Mouse (Mus musculus): ENCODE measurements around the gene Capza1. TPM values are rescaled to one million over a fixed set of nuclear protein-coding genes. Genes with fewer than 3 reads are reported as not detected.
"Not testable (repeated sequence)": the region's sequence is repeated elsewhere in the genome, so short reads cannot be mapped to it uniquely, and the experiment has no call there.

Gene Capza1
- total RNA-seq (2021), result 10 to 100 TPM; 85.2 to 91.6 TPM

DNA sequence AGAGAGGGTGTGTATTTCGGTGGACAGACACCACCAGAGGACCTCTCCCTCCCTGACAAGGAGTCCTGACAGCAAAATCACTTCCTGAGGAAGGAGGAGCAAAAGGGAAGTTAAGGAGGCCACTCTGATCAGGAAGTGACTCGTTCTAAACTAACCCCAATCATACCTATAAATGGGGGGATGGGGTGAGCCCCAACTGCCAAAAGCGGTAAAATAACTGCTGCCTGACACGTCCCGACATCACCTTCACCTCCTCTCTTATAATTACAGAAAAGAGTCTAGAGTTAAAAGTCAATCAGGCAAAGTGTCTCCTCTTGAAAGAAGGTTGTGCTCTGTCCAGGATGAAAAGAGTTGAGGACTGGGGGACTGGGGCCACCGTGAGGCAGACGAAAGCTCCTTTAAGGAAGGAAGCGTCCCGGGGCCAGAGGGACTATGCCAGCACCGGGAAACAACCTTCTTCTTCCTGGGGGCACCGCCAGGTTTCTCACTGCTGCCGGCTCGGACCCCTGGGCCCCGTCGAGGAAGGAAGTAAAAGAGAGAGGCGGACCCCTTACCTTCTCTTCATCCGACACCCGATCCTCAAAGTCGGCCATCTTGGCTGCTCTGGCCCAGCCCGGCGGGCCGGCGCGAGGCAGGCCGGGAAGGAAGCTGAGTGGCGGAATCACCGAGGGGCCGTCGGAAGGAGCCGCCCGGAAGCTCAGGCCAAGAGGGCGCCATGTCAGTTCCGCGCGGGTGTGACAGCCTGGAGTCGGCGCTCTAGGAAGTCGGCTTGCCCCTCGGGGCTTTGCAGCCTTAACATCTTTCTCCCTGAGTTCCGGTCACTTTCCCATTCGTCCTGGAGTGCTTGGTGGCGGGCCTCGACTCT is at the start of gene Capza1, which contains the start of gene St7l:
Capza1 (minus strand) TSS at position 720 of the 865 bp plus-strand sequence.
St7l (plus strand) TSS at position 220 of the 865 bp plus-strand sequence.
- peak; percentile 93 for DNase-seq

DNA sequence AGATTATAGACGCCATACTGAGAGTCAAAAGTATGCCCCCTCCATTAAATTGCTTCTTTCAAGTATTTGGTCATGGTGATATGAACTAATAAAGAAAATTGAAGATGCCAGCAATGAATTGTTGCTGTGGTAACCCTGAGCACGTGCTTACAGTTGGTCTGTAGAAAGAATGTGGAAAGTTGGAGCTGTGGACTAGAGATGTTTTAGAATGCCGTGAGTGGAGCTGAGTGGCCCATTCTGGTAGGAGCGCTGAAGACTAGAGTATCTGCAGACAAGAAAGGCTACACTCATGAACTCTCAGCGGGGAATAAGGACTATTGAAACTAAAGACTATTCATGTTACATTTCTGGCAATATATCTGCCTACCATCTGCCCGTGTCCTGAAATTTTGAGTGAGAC is 44.9 kb upstream of the Capza1 start:
- no peak for DNase-seq

DNA sequence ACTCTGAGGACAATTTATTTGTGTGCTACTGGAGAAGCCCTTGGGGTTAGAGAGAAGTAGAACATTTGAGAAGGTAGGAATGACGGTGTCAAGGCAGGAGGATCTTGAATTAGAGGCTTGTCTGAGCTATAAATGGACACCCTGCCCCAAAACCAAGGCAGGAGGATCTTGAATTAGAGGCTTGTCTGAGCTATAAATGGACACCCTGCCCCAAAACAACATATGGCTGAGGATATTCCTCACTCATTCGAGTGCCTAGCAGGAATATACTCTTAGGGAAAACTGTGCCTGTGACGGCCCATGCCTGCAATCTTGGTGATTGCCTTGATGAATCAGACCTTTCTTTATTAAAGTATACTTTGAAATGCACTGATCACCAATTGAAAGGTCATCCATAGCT is 41.7 kb upstream of the Capza1 start:
- no peak for DNase-seq

DNA sequence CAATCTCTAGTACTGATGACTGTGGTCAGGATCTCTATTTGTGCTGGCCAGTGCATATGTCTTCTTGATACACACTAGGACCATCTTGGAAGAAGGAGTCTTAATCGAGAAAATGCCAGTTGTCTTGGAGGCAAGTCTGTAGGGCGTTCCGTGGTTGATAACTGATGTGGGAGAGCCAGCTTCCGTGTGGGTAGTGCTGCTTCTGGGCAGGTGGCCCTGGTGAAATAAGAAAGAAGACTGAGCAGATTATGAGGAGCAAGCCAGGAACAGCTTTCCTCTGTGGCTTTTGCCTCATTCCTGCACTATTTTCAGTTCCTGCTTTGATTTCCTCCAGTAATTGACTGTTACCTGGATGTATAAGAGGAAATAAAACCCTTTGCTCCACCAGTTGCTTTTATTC is 41.1 kb upstream of the Capza1 start:
- DNase-seq, result no peak

DNA sequence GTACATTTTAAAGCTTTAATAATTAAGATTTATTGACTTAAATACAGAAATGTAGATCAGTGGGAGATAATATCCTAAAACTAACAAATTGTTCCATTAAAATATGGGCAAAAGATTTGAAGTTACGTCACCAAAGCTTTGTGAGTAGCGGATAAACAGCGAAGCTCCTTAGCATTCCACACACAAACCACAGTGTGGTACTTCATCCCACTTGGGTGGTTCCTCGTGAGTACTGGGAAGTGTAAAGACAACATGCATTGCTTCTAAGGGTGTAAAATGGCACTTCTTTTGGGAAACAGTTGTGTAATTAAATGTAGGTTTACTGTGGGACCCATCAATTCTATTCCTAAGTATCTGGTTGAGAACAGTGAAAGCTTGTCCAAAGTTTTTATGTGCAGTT is 36.8 kb upstream of the Capza1 start:
- DNase-seq, result no peak

DNA sequence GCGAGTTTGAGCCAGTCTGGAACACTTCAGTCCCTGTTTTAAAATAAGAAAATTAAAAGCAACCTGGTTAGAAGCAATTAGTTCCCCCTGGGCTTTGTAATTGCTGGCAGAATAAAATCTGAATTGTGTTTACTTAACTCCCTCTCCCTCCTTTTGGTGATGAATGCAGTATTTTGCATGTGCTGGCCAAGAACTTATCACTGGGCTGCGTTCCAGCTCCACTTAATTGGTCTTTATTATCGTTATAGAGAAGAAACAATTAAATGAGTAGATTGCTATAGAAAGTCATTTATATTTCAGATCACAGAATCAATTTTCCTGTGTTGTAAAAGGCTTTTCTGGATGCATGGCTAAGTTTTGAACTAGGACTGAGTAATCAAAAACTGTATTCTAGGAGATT is 31.8 kb upstream of the Capza1 start:
- no peak for DNase-seq

DNA sequence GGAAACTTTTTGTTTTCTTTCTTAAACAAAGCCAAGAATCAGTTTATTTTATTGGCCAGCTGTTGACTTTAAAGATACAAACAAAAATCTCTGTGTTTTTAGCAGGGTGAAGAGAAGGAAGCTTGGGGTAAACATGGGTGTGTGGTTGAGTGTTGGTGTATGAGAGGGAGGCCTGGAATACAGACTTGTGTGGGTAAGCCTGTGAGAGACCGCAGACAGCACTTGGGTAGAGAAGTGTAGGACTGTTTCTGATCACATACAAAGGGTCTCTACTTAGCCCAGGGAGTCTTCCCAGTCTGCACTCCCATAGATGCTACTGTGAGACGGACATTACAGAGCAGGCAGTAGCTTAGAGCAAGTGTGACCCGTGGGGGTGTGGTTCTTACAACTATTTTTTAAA is 24.3 kb upstream of the Capza1 start:
- no peak for DNase-seq

DNA sequence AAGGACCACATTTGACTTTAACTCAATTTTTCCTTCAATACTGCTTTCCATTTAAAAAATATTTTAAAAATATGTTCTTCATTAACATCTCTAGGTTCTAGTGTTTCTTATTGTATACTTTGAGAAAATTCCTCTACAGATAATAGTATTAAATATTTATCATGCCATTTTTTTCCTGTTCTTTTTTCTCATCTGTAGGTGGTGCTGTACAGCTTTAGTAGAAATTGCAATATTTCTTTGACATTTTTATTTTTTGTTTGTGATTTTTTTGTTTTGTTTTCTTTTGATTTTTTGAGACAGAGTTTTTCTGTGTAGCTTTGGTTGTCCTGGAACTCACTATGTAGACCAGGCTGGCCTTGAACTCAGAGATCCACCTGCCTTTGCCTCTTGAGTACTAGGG is 5.3 kb upstream of the Capza1 start:
- DNase-seq, result no peak

DNA sequence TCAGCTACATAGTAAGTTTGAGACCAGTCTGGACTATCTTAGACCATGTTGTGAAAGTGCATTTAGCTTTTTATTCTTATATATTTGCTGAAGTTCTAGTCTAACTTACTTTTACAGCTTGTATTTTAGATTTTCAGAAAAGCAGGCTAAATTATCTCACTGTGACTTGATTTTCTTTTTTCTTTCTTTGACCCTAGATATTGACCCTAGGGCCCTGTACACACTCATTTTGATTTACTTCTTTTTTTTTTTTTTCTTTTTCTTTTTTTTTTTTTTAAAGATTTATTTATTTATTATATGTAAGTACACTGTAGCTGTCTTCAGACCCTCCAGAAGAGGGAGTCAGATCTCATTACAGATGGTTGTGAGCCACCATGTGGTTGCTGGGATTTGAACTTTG is 2.4 kb upstream of the Capza1 start:
- DNase-seq, result not testable (repeated sequence)

DNA sequence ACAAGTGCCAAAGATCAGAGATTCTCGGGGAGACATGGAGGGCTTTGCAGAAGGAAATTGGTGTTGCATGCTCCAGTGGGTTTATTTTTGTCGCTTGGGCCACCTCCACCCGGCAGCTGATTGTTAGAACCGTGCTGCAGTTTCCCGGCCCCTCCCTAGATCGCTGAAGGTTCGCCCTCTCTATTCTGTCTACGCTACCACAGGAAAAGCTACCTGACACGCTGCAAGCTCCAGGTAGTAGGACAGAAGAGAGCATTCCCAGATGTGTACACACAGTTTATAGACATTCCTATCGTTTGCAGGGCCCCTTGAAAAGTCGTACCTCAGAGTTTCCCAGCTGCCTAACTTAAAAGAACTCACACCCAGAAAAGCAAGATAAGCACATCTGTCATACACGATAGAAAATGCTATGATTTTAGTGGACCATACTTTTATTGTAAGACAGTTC is 1.1 kb upstream of the Capza1 start:
- no peak for DNase-seq

DNA sequence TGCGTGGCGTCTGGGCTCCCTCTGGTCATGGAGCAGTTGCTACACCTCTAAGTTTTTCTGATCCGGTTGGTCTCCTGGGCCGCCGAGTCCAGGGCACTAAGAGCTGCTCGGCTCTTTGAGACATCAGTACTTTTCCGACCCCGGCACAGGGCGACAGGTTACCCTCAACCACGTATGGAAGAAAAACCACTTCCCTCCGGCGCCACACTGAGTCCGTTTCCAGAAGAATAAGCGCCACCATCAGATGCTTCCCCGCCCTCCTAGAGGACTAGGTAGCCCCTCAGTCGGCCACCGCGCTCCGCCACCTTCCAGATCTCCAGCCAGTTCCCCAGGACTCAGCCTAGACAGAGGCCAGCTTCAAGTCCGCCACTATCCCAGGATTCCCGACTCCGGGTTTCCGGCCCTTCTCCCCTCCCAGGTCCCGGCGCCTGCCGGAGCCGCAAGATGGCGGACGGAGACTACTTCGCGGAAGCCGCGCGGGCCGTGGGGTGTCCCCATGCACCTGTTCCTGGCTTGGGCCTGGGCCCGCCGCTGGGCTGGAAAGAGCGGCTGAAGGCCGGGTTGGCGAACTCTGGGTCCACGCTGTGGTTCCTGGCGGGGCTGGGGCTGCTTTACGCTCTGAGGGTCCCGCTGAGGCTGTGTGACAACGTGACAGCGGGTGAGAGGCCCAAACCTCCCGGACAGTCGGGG is 491 bp upstream of the Capza1 start:
- DNase-seq, result peak; percentile 91

DNA sequence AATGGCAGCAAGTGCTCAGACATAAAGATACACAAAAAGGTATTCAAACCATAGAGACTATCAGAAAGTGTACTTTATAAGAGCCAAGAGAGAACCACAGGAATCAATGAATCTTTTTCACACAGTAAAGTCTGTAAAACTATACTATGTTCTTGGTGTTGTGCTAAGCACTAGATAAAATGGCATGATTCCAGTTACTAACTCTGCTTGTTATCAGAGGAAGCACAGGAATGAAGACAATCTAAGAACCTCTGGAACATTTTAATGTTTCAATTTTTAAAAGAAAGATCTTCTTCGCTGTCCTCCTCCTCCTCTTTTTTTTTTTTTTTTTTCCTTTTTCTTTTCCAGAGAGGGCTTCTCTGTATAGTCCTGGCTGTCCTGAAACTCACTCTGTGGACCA is 5.7 kb downstream of the Capza1 start:
- no peak for DNase-seq

DNA sequence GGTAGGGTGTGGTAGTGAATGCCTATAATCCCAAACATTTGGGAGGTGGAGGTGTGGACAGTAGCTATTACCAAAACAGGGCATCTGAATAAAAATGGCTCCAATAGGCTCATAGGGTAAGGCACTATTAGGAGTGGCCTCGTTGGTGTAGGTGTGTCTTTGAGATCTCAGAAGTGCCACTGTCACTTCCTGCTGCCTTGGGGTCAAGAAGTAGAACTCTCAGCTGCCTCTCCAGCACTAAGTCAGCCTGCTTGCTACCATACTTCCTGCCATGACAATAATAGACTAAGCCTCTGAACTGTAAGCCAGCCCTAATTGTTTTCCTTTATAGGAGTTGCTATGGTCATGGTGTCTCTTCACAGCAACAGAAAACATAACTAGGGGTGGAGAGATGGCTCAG is 8.2 kb downstream of the Capza1 start:
- DNase-seq, result no peak

DNA sequence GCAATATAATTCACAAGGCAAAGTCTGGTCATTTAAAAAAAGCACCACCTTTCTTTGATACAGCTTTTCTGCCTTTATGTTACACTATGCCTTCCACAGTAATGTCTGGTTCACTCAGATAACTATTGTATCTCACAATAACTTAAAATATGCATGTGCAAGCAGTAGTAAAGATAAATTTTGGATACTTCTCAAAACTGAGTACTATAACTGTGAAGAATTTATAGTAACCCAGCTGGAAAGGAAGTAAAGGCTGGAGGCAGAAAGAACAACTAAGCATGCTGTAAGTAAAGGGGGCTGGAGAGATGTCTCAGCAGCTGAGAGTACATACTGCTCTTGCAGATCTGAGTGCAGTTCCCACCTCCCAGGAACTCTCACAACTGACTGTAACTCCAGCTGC is 9.4 kb downstream of the Capza1 start:
- DNase-seq, result no peak

DNA sequence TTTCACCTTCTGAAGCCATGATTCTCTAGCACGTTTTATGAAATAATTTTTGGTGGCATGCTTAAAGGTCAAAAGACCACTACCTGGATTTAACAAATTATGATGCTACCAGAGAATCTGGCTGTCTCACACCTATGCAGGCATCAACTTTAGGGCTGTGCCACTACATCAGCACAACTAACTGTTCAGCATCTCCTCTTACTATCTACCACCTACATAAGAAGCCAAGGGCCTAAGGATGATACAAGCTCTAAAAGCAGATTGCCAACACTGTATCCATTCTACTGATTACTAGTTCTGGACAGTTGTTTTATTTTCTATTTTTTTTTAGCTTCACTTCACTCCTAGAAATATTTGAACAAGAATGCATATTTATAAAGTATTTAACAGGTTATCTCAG is 9.8 kb downstream of the Capza1 start:
- no peak for DNase-seq

DNA sequence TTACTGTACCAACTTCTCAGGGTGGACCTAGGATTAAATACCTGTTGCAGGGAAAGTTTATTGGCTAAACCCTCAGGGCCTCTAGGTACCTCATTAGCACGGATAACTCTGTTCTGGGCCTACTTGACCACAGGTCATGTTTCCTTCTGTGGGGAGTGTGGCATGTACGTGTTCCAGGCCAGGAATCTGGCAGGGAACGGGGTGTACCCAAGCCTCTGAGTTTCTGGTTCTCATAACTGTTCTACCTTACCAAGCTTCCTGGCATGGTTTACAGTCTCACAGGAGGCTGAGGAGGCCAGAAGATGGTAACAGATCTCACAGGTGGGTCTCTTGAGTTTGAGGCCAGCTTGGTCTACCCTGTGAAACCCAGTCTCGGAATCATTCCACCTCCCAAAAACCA is 17.7 kb downstream of the Capza1 start:
- no peak for DNase-seq

DNA sequence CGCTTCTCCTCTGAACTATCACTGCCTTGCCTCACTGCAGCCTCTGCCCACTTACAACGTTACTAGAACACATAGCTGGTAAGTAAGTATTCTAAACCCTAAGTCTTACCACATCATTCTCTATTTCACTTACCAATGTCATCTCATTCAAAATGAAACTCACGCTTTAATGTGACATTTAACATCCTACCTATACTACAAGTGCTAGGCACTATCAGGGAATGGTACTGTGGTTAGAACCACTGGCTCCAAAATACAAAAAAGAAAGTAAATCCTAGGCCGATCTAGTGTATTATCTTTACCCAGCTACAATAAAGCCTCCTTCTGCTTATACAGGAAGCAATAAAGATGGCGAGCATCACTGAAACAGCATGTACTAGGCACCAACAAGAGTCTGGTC is 23.3 kb downstream of the Capza1 start:
- DNase-seq, result no peak

DNA sequence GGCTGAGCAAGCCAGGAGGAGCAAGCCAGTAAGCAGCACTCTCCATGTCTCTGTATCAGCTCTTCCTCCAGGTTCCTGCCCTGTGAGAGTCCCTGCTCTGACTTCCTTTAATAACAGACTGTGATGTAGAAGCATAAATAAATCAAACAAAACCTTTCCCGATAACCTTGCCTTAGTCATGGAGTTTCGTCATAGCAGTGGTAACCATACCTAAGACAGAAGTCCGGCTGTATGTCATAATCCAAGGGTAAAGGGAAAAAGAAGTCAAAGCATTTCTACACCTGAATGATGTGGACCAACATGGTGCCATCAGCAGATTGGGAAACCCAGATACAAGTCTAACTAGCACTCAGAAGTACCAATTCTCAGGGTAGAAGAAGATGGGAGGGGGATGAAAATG is 28.5 kb downstream of the Capza1 start:
- DNase-seq, result no peak

DNA sequence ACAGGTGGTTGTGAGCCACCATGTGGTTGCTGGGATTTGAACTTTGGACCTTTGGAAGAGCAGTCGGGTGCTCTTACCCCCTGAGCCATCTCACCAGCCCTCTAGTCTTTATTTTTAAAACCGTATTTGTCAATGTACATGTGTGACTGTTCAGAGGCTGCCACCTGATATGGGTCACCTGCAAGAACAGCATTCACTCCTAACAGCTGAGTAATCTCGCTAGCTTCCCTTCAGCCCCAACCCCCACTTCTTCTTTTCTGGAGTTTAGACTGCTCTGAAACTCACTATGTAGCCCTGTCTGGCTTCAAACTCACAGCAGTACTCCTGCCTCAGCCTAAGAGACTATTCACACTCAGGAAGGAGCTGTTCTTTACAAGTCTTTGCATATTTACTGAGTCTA is 41.9 kb downstream of the Capza1 start:
- no peak for DNase-seq

DNA sequence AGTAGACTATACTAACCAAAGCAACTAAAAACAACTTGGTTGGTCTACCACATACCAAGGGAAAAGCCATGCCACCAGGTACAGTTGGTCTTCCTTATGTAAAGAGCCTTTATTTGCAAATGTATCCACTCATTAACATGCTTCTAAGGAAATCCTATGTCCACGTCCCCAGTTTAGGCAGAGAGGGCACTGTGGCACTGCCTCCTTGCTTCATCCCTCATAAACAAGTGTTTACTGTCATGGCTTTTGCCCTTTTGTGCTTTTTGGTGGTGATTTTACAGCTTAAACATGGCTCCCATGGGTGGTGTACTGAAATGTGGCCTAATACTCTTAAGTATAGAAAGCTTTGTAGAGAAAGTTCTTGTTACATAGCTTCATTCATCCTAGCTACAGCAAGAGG is 43.9 kb downstream of the Capza1 start:
- no peak for DNase-seq

DNA sequence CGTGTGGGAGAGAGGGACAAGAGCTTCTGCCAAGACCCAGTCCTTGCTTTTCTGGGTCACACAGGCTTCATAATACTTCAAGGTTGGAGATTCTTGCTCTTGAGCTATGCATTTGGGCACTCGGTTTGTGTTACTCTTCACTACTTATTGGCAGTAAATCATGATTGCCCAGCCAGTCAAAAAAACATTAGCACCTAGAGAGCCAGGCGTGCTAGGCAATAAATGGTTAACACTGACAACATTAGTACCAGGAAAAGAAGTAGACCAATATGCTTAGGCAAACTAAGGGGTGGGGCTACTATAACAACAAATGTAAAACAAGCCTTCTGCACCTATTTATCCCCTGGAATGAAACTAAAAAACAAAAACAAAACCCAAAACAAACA is 45.6 kb downstream of the Capza1 start:
- DNase-seq, result no peak

DNA sequence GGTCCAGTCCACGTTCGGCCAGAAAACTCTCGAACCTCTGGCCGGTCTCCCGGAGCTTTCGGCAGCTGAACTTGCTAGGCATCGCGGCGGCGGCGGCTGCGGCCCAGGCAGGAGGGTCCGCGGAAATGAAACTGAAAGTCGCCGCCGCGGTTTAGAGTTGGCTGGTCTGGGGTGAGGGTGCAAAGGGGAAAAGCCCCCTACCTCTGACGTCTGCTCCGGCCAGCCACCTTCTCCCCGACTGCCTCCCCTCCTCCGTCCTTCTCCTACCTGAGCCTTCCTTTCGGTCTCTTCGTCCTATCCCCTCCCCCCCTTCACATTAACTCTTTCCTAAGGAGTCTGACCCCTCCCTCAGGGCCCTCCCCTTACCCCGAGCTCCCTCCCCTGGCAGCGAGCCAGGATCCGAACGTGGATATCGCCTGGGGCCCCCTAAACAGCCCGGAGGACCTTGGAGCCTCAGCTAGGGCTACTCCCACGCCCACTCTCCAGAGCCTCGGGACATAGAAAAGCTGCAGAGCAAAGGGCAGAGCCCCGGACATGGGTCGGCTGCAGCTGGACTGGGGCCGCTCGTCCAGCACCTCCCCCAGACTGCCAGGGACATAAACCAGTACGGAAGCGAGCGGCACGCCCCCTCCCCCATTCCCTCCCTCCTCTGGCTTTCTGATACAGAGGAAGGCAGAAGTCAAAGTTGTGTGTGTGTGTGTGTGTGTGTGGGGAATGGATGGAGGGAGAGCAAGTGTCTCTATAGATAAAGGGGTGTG is 46.1 kb downstream of the Capza1 start, which contains the start of gene Mov10:
Mov10 (minus strand) TSS at position 573 of the 758 bp plus-strand sequence.
- DNase-seq, result peak; percentile 82

DNA sequence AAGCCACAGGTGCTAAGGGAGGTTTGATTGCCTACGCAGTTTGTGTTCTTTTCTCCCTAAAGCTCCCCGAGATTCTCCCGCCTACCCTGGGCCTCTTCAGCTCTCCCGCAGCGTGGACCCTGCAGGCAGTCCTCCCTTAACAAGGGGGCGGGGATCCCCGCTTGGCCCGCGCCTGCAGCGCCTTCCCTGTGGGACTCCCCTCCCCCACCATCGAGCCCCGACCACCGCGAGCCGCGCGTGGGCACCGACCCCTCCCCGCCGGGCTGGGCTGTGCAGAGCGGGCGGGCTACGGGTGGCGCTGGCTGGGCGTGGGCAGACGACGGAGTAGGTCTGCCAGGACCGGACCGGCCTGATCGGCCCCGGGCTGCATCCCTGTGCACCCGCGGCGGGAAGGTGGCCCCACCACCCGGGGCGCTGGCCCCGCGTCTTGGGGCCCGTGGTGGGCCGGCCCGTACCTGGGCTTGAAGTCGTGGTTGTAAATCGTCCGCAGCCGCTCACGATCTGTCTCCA is 46.8 kb downstream of the Capza1 start:
- DNase-seq, result peak; percentile 75

Measured in heart, postnatal 4 days (tissue).